Mouse (Mus musculus) bone marrow macrophage, adult 2 months (primary cell): ENCODE data around the gene Tspan18.

ENCODE experiments used
- CTCF ChIP-seq: IDR thresholded peaks from 2 replicates; pipeline ENCODE4 v1.5.1; 2012; ENCODE audit warnings: low read depth, mild to moderate bottlenecking, low read length, moderate library complexity
- POLR2A ChIP-seq: IDR thresholded peaks from 2 replicates; pipeline ENCODE4 v1.6.1; 2012; ENCODE audit warnings: mild to moderate bottlenecking, low read depth, low read length, borderline replicate concordance

GRCm38 (mm10) chr2:93333817-93334731 is at the start of gene Tspan18:
- TF ChIP-seq CTCF, result no peak; the same call in 1 of the 2 replicates
- no peak for TF ChIP-seq POLR2A
